Mouse (Mus musculus) spleen, adult 18-20 months (tissue): ENCODE data around the gene Pithd1.
"Not testable (repeated sequence)": the region's sequence is repeated elsewhere in the genome, so short reads cannot be mapped to it uniquely, and the experiment has no call there.

Source experiments
- DNase-seq, 2 experiments: peaks; one replicate each; pipeline ENCODE4 v3.0.0; 2022; ENCODE audit warnings: mixed read lengths in 2 of 2

Pithd1 gene

DNA sequence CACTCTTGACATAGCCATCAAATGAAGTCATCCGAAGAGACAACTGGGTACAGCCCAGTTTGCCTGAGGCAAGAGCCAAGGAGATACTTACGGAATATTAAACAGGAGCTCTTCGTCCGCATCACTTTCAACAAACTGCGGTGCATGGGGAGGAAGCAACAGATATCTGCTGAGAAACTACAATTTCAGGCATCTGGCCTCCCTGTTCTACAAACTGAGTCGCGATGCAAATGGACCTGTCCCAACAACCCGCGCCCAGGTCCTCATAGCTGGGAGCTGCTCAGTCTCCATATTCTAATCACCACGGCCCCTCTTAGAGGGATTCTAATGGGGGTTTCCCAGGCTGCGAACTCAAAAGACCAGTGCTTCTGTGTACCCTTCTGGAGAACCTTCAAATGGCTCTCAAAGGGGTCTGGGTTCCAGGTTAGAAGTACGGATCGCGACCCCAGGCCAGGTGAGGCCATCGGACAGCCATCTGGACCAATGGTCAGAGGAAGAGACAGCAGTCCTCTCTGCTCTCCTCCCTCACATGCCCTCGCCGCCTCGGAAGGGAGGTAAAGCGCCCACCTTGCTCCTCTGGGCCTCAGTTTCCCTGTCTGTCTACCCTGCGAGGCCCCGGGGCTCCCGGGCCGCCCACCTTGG is 642 bp downstream of the Pithd1 start:
- DNase-seq = no peak

DNA sequence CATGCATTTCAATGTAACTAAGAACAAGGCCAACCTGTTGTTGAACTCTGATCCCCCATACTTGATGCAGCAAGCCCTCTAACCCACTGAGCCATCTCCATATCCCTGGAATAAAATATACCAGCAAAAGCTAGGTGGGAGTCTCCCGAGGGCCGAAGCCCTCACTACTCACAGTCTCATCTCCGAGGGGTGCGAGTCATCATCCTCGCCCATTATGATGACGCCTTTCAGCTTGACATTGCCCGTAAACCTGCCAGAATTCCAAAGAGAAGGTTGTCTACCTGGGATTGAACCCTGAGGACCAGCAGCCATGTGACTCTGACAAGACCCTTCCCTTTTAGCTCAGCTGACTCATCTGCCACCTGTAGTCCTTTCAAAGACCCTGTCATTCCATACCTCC is 1.3 kb downstream of the Pithd1 start:
- no peak for DNase-seq

DNA sequence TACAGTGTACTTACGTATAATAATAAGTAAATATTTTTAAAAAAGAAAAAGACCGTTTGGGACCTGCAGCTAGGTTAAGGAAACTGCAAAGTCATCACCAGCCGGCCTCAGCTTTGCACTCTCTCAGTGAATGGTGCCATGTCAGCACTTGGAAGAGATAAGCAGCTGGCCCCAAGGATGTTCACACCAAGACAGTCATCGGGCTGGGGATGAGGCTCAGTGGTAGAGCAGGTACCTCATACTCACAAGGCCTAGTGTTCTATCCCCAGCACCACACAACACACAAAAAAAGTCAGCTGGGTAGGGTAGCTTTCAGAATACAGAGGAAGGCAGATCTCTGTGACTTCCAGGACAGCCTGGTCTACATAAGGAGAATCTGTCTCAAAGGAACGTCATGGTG is 1.9 kb downstream of the Pithd1 start:
- no peak for DNase-seq

DNA sequence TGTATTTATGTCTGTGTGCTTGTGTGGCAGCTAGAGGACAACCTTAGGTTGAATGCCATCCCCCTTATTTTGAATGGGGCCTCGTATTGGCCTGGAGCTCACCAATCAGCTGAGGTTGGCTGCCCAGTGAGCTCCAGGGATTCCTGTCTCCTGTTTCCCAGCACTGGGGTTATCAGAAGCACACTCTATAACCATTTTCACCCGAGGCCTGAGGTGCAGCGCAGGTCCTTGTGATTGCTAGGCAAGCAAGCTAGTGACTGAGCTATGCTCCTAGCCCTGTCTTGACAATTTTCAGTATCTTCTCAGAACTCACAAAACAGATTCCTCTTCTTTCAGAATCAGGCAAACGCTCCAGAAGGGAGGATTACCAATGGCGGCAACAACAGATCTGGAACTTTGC is 2.5 kb downstream of the Pithd1 start:
- DNase-seq = no peak

DNA sequence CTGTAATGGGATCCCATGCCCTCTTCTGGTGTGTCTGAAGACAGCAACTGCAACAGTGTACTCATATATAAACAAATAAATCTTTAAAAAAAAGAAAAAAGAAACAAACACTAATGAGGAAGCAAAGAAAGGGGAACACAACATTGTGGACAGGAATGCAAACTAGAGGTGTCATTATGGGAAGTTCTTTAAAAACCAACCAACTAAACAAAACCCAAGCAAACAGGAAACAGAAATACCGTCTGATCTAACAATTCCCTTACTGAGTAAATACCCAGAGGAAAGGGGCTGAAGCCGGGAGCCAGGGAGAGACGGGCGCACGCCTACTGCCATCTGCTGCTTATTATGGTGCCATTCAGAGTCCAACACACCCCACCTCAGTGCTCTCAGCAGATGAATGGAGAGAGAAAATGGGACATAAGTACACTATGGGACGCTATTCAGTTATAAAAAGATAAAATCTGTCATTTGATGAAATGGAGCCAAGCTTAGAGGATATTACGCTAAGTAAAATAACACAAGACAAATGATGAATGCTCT is 5.5 kb downstream of the Pithd1 start:
- DNase-seq = no peak

DNA sequence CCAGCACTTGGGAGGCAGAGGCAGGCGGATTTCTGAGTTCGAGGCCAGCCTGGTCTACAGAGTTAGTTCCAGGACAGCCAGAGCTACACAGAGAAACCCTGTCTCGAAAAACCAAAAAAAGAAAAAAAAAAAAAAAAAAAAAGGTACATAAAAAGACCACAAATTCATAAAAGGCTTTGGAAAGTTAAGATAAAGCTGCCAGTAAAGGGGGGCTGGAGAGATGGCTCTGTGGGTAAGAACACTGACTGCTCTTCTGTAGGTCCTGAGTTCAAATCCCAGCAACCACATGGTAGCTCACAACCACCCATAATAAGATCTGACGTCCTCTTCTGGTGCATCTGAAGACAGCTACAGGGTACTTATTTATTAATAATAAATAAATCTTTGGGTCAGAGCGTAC is 6.8 kb downstream of the Pithd1 start:
- DNase-seq = not testable (repeated sequence)

DNA sequence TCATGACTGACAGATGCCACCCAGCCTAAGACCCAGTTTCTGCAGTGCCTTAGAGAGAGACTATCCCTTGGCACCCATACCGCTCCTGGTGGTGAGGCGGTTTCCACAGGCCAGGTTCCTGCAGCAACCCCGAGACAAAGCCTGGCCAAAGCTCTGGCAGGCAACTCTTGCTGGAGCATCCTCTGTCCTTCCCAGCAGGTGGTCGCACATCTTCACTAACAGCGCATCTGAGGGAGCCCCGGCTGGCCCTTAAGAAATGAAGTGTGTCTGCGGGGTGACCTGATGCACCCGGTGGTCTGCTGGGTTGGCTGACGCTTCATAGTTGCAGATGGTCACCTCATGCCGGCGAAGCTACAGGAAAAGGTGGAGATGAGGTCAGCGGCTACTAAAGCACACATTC is 10.9 kb downstream of the Pithd1 start:
- no peak for DNase-seq

DNA sequence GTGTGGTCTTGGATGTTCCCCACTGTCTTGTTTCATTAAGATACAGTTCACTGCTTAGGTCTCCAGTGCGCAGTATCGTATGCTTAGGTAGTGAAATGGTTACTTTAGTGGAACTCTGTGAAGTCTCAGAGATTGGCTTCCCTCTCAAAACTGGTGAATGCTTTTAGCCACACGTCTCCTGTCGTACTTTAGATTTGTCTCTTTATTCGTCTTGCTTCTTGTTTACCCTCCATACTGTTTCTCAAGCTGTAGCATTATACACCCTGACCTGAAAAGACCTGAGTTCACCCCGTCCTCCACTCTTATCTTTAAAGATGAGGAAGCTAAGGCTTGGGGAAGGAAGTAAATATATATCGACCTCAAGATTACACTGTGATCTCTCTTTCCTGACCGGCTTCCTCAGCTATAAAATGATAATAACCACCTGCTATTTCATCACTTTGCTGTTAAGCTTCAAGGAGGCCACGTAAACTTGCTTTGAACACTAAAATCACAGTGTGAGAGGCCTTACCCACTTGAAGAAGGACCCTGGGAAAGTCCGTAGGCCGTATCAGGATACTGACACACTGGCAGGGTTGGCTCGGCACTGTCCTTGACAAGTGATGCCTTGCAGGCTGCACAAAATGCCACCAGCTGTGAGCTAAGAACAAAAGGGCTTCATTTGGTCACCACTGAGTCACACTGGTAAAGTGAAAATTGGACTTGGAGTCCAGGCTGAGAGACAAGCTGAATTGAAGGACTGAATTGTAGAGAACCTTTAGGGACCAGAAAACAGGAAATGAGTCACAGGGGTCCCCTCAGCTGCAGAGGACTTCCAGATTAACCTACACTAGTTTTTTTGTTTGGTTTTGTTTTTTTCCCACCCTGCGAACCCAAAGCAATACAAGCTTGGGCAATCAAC is 13.9 kb downstream of the Pithd1 start:
- DNase-seq = no peak

DNA sequence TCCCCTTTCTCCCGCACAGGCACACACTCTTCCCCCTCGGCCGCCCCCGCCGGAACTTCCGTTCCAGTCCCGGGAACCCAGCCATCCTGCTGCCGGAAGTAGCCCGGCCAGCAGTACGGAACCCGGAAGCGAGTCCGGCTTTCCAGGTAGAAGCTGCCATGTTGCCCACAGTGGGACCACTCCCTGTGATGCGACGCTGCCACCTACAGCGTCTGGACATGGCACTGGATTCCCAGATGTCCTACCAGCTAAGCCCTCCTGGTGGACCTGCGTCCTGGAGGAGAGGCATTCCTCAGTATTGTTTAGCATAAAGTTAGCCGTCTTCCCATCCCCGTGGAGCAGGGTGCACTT is 14.5 kb downstream of the Pithd1 start, which contains the start of gene Lypla2:
Lypla2 (minus strand) TSS at position 71 of the 351 bp plus-strand sequence.
- peak; percentile 75 for DNase-seq

DNA sequence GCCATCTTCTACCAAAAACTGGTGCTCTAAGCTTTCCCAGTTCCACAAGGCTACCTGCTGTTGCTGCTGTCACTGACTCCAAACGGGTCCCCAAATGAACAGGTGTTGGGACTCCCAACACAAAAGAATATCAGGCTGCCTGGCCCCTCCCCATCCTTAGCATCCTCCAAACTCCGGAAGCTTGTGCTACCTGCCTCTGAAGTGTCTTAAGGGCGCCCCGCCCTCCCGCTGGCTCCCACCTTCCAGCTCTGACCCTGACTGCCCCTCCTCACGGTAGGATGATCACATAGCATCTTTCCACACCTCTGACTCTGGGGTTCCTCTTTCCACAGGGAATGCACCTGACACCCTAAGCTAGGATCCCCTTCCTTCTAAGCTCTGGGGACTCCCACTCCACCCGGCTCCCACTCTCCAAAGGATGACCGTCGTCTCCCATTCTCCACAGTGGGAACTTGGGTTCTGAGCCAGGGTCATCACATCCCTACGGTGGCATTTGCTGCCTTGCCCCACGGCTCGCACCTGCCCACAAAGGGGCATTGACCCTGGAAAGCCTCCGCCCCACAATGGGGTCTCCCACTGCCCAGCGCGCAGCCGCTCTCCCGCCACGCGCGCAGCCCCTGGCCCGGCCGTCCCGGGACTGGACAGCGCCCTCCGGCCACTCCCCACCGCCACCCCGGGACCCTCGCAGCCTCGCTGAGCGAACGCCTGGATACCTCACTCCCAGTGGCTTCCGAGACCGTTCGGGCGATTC is 15.1 kb downstream of the Pithd1 start:
- no peak for DNase-seq

DNA sequence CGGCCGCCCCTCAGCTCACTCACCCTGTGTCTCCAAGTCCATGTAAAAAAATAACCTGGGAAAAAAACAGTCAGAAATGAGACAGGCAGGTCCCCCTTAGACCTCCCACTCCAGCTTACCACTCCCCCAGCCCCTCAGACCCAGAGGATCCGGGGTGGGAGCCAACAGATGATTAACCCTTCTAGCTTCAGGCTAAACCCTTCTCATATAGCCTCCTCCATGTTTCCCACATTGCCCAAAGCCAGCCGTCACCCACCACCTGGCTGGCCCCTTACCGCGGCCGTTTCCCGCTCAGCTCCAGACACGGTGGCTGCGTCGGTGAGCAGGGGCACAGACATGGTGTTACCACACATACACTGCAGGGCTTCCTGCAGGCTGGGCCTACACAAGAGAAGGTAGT is 16.5 kb downstream of the Pithd1 start:
- DNase-seq = no peak

DNA sequence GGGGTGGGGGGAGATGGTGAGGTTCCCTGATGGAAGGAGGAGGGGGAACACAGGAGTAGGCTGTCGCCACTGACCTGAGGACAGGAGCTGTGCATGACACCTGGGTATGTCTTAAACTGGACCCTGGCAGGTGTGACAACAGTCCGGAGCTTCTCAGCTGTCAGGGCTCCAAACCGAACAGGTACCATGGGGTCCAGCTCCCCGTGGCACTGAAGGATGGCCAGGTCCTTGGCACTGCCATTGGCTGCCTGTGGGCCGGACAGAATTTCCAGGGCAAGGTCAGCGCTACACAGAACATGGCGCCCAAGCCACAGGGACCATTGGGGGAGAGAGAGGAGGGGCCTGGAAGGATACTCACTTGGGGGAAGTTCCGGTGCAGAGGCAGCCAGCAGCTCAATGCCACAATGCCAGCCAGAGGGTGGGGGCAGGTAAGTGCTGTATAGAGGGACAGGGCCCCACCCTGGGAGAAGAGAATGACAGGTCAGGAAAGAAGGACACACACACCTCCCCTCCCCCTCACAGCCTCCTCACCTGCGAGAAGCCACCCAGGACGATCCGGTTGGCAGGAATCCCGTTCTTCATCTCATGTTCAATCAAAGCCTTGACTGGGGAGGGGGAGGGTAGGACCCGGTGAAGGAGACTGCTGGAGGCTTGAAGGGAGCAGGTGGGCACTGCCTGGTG is 17.9 kb downstream of the Pithd1 start:
- no peak for DNase-seq

DNA sequence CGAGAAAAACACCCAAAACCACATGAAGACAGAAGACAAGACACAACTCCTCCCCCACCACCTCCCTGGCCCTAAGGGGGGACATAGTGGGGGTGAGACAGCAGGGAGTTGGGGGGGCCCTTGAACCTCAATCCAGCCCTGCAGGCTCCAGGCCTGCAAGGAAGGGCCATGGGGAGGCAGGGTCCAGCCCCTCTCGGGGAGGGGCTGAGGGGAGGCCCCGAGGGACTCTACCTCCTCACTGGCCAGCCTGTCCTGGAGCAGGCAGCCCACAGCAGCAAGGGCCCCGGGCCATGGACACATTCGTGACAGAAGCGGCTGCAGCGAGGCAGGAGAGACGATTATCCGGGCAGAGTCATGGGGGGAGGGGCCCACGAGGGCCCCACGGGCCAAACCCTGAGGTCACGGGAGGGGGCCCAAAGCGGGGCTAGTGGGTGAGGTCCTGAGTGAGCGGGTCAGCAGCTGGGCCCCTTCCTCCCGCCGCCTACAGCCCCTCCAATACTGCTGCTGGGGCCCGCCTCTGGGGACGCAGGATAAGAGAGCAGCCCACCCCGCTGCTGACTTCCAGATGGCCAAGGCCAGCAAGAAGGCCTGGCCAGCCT is 18.7 kb downstream of the Pithd1 start:
- DNase-seq = no peak

DNA sequence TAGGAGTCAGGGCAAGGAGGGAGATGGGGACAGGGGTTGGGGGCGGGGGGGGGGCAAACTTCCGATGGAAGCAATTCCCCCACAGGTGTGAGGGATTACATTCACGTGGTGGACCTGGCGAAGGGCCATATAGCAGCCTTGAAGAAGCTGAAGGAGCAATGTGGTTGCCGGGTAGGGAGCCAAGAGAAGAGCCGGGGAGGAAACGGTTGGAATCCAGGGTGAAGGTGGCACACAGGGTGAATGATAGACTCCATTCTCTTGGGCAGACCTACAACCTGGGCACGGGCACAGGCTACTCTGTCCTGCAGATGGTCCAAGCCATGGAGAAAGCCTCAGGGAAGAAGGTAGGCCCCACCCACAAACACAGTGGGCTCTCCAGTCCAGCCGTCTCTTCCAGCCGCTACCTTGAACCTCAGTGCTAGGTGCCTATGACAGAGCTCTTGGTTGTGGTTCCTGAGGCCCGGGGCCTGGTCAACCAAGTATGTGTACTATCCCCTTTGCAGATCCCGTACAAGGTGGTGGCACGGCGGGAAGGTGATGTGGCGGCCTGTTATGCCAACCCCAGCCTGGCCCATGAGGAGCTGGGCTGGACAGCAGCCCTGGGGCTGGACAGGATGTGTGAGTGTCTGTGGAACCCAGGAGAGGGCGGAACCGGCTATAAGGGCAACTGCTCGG is 19.8 kb downstream of the Pithd1 start:
- DNase-seq = no peak

DNA sequence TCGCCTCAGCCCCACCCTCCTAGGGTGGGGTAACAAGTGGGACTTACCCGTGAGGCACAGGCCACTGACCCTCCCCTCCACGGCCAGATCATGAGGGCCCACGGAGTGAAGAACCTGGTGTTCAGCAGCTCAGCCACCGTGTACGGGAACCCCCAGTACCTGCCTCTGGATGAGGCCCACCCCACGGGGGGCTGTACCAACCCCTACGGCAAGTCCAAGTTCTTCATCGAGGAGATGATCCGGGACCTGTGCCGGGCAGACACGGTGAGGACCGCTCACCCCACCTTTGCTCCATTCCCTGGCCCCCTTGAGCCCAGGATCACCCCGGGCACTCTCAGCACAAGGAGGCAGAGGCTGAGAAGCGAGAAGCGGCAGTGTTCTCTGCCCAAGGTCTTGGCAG is 20.8 kb downstream of the Pithd1 start:
- no peak for DNase-seq

DNA sequence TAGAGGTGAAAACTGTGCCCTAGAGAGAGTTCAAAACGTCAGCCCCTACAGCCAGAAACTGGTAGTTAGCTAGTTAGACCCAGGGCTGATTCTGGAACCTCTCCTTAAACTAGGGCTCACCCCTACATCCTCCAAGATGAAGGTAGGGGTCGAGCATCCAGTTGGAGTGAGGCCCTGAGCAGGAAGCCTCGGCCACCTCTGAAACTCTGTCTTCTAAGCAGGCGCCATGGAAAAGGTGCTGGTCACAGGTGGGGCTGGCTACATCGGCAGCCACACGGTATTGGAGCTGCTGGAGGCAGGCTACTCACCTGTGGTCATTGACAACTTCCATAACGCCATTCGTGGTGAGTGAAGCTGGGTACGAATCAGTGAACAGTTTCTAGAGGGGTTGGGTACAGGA is 22.0 kb downstream of the Pithd1 start:
- DNase-seq = no peak

DNA sequence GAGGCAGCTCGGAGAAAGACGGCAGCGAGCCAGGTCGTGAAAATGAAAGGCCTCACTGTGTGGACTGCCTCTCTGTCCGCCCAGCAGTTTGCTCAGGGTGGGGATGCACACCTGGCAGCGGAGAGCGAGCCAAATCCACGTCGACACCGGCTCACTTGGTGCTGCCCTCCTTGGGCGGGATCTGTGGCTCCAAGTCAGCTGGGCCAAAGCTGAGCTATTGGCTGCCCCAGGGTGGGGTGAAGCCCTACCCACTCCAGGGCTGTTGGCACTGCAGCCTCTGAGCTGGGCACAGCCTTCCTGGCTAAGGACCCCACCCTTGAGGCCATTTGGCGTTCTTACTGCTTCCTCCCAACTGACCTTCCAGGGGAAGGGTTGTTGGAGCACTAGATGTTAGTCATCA is 22.6 kb downstream of the Pithd1 start:
- DNase-seq = no peak

DNA sequence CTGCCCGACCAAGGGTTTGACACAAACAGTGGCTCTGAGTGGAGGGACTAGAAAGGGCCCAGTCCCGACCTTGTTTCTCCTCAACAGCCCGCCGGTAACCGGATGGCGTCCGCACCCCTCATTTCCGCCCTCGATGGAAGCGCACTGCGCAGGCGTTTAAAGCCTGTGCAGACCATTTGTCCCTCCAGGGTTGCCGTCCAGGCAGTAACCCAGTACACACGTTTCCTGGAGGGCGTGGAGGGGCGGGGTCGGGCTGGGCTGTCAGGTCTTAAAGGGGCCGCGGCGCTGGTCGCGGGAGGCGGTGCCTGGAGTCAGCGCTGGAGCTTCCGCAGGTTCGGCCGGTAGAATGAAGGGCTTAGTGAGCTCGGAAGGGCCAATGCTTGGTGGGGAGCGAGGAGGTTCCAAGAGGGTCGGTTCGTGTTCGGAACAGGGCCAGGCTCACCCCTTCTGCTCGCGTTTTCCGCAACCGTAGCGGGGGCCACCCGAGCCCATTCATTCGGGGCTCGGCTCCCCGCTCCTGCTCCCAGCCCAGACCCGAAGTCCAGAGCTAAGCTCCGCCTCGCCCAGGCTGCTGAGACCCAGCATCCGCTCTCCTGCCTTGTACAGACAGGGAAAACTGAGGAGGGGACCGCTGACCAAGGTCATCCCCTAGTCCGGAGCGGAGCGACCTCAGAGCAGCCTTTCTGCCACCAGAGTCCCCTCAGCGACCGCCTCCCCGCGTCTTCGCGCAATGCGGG is 23.4 kb downstream of the Pithd1 start, which contains the start of gene Gale:
Gale (plus strand) TSS at position 271 of the 737 bp plus-strand sequence.
- peak; percentile 88 to 91 for DNase-seq

DNA sequence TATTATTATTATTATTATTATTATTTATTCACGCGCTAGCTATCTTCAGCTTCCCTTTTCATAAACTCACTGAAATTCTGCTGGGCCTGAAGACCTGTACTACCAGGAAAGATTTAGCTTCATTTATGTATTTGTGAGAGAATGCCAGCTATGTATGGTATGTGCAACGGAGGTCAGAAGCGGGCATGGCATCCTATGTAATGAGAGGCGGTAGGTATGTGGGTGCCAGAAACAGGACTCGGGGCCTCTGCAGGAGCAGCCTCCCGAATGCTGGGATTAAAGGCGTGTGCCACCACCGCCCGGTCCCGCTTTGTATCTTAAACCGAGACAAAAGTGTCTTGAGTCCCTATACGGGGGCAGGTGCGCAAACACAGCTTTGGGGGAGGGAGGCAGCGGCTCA is 24.1 kb downstream of the Pithd1 start:
- no peak for DNase-seq

DNA sequence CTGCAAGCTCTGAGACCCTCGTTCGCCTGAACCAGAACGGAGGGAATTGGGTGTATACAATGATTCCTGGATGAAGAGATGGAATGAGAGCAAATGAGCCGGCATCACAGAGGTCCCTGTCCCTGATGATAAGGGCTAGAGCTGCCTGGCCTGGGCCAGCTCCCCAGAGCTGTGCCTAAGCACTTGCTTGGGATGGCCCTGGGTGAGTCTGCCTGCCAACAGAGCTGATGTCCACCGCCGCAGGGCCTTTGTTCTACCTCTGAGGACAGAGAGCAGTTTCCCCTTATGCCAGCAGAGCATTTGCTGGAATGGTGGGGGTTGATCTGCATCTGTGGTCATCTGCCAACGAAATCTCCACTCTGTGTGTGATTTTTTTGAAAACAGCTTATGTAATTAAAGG is 24.9 kb downstream of the Pithd1 start:
- DNase-seq = no peak

DNA sequence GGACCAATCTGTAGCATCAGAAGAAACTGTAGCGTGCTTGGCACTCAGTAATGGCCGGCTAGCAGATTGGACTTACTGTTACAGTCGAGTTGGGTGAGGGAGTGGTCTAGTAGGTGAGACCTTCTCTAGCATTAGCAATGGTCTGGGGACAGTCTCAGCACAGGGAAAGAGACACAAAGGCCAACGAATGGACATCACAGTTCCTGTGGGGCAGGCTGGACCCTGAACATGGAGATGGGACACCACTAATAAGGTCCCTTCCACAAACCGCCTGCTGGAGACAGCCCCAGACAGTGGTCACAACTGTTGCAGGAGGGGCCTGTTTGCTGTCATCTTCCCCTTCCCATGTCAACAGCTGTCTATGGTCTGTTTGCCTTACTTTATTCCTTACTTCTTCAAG is 25.4 kb downstream of the Pithd1 start:
- no peak for DNase-seq
